Mouse (Mus musculus): ENCODE results near the gene Ruvbl2. TPM values are rescaled to one million over a fixed set of nuclear protein-coding genes. Genes with fewer than 3 reads are reported as not detected.

Ruvbl2 gene
- polyA plus RNA-seq, 2 experiments from 2014 or later, result 47.4 to 51.2 TPM

DNA sequence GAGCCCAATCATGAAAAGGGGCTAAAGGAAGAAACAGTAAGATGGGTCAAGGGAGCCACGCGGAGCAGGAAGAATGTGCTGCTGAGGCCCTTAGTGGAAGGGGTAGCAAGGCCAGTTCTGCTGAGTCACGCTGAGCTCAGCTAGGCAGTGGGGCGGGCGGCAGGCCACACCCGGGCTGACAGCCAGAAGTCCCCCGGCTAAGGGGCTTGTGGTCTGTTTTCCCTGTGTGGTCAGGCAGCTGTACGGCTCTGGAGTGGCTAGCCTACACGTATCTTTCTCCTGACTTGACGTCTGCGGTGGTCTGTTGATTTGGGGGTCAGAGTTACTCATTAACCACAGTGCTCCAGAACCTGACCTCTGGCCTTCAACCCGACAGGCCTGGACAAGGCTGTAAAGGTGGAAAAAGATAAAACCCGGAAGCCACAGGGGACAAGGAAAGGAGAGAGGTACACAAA lies 23.0 kb upstream of the Ruvbl2 start:
- no peak for ATAC-seq

DNA sequence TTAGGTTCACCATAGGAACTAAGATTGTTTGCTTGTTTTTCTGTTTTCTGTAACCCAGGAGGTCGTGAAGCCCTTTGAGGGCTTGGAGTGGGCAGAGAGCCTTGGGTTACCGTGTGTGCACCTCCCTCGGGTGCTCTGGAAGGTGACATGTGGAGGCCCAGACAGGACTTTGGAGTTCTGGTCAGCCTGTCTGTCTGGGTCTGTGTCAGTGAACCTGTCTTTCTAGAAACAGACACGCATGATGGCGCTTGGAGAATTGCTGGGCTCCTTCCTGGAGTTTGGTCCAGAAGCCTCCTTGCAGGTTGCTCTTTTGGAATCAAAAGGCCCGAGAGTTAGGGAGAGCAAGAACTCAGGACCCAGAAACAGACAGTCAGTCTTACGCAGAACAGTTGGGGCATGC lies 22.5 kb upstream of the Ruvbl2 start:
- ATAC-seq, result no peak

DNA sequence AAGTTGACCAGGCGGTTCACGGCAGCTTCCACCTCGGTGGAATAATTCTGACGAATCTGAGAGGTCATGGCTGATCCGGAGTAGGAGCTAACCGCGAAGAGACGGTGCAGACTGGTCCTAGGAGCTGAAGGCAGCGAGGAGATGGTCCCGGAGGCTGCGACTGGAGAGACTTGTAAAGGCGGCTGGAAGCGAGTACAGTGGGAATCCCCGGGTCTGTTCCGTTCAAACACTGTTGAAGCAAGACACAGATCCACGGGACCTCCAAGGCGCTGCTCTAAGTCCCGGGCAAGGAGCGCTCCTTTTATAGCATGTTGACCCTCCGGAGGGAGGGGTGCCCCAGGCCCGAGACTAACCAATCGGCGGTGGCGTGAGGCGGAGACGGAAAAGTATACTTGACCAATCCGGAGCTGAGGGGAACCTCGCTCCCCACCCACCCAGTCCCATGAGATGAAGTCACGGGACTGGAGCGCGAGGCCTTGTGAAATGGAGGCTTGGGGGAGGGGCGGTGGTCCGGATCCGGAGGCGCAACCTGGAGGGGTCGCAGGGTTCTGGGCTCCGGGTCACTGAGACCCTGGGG lies 21.8 kb upstream of the Ruvbl2 start, which contains the start of gene Ftl1:
Ftl1 (minus strand) TSS at position 321 of the 577 bp plus-strand sequence.
- ATAC-seq, result peak; percentile 89

DNA sequence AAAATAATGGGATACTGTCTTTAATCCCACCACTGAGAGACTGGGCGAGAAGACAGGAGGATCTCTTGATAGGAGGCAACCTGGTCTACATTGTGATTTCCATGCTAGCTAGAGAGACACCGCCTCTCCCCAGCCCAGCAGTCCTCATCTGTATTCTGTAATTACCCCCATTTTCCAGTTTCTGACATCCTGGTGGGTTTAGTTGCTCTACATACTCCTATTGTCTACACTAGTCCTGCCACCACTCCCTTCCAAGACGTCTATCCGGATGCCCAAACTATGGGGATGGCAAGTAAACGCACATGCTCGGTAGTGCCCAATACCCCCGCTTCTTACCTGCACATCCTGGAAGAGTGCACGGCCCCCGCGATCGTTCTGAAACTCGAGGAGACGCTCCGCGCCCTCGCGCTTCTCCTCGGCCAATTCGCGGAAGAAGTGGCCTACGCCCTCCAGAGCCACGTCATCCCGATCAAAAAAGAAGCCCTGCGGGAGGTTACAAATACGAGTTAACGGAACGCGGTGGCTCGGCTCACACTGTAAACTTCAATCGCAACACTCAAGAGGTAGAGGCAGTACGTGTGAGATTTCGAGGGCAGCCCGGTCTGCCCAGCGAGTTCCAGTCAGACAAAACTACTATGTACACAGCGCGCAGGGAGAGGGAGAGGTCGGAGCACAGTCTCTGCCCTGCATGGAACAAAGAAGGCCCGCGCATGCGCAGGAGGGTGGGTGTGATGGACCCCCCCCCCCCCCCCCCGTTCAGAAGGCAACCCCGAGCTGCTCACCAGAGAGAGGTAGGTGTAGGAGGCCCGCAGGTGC lies 21.1 kb upstream of the Ruvbl2 start:
- peak; percentile 45 for ATAC-seq

DNA sequence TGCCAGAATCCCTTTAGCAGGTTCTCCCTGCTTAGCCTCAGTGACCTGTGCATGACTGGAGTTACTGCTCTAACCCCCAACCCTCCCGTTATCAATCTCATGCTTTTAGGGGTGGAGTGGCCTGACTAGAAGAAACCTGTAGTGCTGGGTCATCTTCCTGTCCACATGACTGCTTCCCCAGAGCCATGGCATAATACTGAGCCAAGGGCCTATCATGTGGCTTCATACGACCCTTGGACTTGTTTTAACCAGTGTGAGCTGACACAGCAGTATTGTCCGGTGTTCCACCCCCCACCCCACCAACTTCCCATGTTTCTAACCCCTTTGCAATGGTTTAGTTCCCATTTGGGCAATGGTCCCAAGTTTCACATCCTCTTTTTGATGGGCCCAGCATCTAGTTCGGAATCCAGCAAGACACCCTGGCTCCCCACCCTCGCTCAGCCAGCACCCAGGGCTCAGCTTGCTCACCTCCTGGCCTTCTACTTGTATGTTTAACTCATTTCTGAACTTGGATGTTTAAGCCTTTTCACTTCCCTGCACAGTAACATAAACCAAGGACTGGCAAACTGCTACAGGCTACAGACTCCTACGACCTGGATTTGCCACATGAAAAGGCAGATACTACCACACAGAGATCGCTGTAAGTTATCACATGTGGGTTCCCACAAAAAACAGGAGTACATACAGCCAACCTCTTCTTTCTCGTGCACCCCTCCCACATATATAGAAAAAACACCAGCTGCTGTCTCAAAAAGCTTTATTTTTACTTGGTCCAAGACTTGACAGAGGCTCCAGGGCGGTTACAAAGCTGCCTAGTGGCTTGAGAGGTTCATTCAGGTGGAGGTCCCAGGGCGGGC lies 19.5 kb upstream of the Ruvbl2 start:
- ATAC-seq, result no peak

DNA sequence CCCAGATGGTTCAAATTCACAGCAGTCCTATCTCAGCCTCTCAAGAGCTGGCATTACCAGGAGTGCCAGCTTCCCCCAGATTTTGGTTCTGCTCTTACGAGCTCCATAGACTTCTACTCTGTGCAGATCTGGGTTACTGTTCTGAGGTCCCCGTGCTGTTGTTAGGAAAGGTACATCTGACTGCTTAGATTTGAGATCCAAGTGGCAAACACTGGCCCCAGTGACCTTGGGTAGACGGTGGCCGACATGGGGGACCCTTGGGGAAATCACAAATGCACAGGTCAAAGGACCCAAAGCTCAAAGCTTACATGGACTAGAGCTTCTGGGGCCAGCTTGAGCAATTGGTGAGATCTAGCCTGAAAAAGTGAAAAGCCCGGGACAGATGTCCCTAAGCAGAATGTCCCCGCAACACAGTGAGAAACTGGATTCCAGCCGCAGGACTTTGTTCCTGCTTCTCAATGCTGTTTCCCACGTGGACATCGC lies 18.9 kb upstream of the Ruvbl2 start:
- no peak for ATAC-seq

DNA sequence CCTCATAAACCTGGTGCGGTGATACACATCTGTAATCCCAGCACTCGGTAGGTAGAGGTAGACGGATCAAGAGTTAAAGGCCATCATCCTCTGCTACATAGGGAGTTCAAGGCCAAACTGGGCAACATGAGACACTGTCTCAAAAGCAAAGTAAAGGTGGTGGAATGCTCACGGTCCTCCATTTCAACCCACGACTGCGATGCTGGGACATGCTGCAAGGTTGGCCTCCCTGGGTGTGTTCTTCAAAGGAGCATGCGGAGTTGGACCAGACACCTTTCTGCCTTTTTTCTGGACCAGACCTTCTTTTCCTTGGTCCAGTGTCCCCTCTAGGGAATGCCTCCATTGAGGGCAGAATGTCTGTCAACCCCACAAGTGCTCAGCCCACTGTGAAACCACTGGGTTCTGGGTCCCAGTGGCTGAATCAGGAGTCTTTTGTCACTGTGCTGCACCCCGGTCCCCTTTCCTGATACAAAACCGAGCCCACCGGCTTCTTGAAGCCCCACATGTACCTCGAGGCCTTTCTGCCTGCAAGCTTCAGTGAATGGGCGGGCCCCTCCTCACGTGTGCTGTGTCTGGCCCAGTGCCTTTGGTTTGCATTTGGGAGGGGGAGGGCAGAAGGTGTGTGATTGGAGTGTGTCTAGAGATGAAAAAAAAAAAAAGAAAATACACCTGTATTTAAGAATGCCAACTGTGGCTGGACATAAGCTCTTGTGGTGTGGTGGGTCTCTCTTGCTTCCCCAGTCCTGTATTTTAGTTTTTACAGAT lies 18.2 kb upstream of the Ruvbl2 start:
- ATAC-seq, result no peak

DNA sequence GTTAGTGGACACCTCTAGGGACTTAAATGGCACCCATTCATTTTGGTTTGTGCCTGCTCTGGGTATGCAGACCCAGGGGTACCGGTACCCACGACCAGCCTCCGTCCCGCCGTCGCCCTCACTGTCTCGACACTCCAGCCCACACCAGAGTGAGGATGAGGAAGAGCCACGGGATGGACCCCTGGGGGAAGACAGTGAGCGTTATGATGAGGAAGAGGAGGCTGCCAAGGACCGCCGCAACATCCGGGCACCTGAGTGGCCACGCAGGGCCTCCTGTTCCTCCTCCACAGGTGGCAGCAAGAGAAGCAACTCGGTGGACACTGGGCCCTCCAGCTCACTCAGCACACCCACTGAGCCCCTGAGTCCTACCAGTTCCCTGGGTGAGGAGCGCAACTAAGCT lies 17.1 kb upstream of the Ruvbl2 start:
- ATAC-seq, result no peak

DNA sequence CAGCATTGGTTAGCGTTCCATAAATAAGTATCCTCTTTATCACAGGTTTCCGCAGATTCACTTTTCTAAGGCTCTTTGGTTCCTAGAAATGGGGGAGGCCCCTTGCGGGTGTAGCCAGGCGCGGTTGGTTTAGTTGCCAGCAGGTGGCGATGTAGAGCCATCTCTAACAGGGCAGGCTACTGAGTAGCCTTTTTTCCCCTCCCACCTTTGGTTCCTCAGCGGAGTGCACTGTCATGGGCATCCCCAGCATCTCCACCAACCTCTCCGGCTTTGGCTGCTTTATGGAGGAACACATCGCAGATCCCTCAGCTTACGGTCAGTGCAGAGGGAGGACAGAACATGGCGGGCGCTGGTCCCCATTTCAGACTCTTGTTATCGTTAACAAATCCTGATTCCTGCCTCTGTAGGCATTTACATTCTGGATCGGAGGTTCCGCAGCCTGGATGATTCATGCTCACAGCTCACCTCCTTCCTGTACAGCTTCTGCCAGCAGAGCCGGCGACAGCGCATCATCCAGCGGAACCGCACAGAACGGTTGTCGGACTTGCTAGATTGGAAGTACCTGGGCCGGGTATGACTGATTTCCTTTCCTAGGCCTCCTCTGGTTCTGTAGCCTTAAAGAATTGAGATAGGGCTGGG lies 13.6 kb upstream of the Ruvbl2 start:
- ATAC-seq, result peak; percentile 90

DNA sequence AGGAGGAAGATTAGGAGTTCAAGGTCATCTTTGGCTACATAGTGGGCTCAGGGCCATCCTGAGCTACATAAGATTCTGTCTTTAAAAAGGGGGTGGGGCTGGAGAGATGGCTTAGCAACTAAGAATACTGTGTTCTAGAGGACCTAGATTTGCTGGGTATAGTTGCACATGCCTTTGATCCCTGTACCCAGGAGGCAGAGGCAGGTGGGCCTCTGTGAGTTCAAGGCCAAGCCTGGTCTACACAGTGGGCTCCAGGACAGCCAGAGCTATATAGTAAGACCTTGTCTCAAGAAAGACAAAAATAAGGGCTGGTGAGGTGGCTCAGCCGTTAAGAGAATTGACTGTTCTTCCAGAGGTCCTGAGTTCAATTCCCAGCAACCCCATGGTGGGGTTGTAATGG lies 12.1 kb upstream of the Ruvbl2 start:
- ATAC-seq, result no peak

DNA sequence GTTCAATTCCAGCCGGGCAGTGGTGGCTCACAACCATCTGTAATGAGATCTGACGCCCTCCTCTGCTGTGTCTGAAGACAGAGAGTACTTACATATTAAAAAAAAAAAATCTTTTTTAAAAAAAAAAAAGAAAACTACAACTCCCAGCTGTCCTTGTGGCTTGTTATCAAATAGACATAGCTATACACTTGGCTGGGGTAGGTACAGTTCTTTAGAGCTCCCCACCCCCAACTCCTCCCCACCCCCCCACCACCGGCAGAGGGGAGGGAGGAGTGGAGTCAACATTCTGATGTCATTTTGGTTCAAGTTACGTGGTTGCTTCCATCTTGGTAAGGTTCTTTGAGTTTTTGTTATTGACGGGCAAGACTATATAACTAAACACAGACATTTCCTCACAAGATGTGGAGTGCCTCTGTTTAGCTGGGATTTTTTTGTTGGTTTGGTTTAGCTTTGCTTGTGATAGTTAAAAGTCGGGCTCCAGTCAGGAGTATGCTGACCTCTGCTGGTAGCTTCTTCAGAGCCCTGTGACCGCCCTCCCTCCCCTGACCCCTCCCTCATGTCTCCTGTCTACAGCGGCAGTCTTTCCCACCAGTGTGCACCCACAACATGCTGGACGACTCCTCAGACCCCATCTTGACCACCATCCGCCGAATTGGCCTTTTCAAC lies 9.6 kb upstream of the Ruvbl2 start:
- ATAC-seq, result no peak

DNA sequence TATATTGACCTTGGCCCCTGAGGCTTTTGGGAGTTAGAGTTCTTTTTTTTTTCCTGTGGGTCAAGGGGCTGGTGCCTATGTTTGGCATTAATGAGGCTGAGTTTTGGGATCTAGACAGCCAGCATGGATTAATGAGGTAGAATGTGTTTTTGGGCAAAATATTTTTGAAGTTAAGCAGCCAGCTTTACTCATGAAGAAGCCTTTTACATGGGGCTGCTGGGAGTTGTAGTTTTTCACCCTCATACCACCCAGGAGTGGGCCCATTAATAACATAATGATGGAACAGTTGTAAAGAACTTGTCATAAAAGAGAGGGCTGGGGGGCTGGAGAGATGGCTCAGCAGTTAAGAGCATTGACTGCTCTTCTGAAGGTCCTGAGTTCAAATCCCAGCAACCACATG lies 8.7 kb upstream of the Ruvbl2 start:
- no peak for ATAC-seq

DNA sequence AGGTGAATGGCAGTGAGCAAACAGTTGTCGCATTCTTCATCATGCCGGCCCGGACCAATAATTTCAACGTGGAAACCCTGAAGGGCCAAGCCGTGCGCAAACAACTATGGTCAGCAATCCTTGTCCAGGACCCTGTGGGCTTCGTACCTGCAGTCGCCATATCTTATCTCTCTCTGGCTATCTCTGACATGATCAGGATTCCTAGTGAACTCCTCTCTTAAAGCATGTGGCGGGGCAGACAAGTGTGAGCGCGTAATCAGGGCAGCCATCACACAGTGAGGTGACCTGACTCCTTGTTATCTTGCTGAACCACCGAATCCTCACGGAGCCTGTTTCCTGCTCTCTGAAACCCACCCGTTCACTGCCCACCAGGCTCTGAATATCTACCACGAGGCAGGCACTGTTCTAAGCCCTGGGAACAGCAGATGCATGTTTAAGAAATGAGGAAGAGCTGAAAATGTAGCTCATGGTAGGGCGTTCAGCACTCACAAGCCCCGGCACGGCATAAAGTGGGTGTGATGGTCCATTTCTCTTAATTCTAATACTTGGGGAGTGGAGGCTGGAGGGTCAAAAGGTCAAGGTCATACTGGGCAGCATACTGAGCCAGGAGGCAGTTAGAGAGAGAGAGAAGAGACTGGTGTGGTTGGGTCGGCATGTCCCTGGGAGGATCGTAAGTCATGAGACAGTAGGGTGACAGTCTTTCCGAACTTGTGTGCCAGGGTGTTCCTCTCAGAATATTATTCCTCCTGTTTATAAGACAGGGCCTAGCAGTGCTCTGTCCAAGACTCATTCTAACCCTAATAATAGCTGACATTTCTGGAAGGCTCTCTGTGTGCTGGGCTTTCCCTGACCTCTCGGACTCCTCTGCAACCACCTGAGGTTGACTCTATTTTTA lies 5.9 kb upstream of the Ruvbl2 start:
- ATAC-seq, result no peak

DNA sequence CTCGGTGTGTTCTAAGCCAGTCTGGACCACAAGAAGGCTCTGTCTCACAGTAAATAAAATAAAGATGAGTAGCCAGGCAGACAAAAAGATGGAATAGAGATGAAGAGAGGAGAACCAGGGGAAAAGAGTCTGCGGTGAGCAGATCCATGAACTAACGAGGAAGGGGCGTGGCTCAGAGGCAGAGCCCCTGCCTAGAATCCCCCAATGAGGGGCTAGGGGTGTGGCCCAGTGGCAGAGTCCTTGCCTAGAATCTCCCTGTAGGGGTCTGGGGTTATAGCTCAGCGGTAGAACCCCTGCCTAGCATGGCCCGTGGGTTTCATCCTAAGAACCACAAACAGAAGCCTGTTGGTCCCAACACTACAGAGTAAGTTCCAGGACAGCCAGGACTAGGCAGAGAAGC lies 850 bp downstream of the Ruvbl2 start:
- no peak for ATAC-seq

DNA sequence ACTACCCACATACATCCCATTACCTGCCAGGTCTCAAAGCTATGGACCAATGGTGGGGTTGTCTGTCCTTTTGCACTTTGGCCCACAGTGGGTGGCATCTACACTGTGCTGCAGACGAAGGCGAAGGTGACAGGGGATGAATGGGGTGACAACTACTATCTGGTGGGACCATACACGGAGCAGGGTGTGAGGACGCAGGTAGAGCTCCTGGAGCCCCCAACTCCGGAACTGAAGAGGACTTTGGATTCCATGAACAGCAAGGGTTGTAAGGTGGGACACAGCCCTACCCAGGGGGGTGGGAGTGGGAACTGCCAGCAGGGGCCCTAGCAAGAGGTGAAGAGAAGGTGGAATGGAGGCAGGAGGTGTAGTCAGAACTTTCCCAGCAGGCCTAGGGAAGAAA lies 1.5 kb downstream of the Ruvbl2 start:
- no peak for ATAC-seq

DNA sequence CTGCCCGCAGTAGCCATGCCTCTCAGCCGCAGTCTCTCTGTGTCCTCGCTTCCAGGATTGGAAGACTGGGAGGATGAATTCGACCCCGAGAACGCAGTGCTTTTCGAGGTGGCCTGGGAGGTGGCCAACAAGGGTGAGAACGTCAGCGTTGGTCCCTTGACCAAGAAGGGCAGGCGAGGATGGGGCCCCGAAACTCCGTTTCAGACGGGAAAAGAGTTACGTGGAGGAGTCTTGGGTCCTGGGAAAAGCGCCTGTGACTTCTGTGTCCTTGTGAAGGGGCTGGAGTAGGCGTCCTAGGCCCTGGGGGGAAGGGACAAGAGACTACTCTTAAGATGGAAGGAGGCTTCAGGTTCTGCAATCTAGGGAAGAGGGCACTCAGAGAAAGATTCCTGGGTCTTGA lies 2.9 kb downstream of the Ruvbl2 start:
- no peak for ATAC-seq

DNA sequence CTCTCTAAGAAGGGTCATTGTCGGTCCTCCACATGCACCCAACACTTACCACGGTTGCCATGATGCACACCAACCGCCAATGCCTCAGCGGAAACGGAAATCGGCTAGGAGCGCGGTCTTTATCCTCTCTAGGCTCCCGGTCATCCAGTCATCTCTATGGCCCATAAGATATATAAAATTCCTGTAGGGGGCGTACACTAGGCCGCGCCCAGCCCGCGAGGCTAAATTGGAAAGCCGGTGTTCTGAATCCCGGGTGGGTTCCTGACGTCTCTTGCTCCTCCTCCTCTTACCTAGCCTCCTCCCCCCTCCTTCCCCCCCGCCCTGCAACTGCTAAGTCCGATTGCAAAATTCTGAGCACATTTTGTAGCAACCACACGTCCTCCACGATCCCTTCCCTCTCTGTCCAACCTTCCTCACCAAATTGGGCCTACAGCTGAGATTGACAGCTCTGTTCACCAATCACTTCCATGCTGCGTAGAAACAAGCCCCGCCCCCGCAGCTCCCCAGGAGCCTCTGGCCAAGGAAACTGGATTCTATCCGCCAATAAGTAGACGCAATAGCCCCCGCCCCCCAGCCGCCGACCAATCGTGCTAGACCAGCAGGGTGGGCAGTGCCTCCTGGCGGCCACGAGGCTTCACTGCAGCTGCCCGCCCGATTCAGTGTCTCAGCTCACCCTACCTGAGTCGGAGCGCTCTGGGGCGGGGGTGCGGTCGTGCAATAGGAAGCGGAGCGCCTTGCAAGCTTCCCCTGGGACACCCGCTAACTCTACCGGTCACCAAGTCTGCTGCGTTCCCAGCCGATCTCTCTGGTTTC lies 3.5 kb downstream of the Ruvbl2 start, which contains the start of gene Gys1:
Gys1 (plus strand) TSS at position 642 of the 813 bp plus-strand sequence.
- ATAC-seq, result peak; percentile 95

DNA sequence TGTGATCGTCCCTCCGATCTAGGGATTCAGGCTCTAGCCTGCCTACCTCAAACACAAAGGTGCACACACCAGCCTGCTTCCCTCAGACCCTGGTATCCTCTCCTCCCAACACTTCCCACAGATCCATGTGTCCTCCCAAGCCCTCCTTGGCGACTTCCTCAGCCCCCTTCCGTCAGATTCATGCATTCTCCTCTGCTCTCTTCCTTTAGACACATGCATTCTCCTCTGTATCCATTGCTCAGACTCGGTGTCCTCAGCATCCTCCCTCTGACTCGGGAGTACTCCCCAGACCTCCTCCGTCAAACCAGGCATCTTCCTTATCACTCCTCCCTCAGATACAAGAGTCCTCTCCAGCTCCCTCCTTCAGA lies 4.1 kb downstream of the Ruvbl2 start:
- ATAC-seq, result no peak

DNA sequence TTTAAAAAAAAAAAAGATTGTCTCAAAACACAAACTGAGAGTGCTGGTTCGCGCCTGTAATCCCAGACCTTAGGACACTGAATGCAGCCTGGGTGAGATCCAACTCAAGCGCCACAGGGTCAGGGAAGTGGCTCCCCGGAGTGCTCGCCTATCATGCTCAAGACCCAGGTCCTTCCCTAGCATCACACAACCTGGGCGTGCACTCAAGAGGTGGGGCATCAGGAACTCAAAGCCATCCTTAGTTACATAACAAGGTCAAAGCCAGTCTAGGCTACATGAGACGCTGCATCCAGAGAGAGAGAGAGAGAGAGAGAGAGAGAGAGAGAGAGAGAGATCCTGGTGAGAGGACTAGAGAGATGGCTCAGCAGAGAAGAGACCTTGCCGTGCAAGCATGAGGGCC lies 11.3 kb downstream of the Ruvbl2 start:
- ATAC-seq, result no peak

All from activated CD4-positive, CD25-positive, alpha-beta regulatory T cell, adult 4 months (primary cell).